Mouse (Mus musculus) forebrain, postnatal 0 days (tissue): ENCODE measurements around the gene Engase. TPM values are rescaled to one million over a fixed set of nuclear protein-coding genes. Genes with fewer than 3 reads are reported as not detected.
A peak's percentile ranks its signal among the peaks of the same experiment; 100 is the strongest.

Experiments
- ATAC-seq: fragments of 200-750 bp; cut with Nextera tagmentation; 2 replicates; pipeline ENCODE4 v1.8.0; 2017; ENCODE audit warnings: mild to moderate bottlenecking, moderate library complexity
- DNase-seq: peaks from one replicate; pipeline ENCODE4 v3.0.0-alpha.2; 2015
- H3K27ac ChIP-seq: fragments of 300-500 bp; sonication (generic); 2 replicates; pipeline ENCODE4 v1.5.1; 2014; ENCODE audit warnings: low read depth, mild to moderate bottlenecking, antibody characterized with exemption, low read length, moderate library complexity, mixed read lengths
- H3K27me3 ChIP-seq: fragments of 300-500 bp; sonication (generic); 2 replicates; pipeline ENCODE4 v1.6.1; 2014; ENCODE audit warnings: mild to moderate bottlenecking, low read length, mixed read lengths; ENCODE audit not compliant: insufficient read depth
- H3K36me3 ChIP-seq: fragments of 300-500 bp; sonication (generic); 2 replicates; pipeline ENCODE4 v1.6.1; 2014; ENCODE audit warnings: mild to moderate bottlenecking, moderate library complexity; ENCODE audit not compliant: insufficient read depth
- H3K4me1 ChIP-seq: fragments of 300-500 bp; sonication (generic); 2 replicates; pipeline ENCODE4 v1.6.1; 2014; ENCODE audit warnings: antibody characterized with exemption; ENCODE audit not compliant: insufficient read depth
- H3K4me2 ChIP-seq: fragments of 300-500 bp; sonication (generic); 2 replicates; pipeline ENCODE4 v1.6.1; 2014; ENCODE audit warnings: low read depth, mild to moderate bottlenecking, moderate library complexity
- H3K4me3 ChIP-seq: fragments of 300-500 bp; sonication (generic); 2 replicates; pipeline ENCODE4 v1.5.1; 2014; ENCODE audit warnings: low read depth, low read length, mixed read lengths
- H3K9ac ChIP-seq: fragments of 300-500 bp; sonication (generic); 2 replicates; pipeline ENCODE4 v1.6.1; 2014; ENCODE audit warnings: mild to moderate bottlenecking
- H3K9me3 ChIP-seq: fragments of 300-500 bp; sonication (generic); 2 replicates; pipeline ENCODE4 v1.6.1; 2016; ENCODE audit warnings: low read length
- CTCF ChIP-seq: sonication (generic); IDR thresholded peaks from 2 replicates; pipeline ENCODE4 v1.5.1; 2016; ENCODE audit warnings: antibody characterized with exemption, control low read depth, low read depth
- WGBS: fragments of 180-500 bp; shearing (Covaris S2); extraction: QIAGEN DNeasy Blood & Tissue Kit; methylation state at CpG from one replicate; pipeline ENCODE4 v1.1.7; 2014; 5-methylcytosine and 5-hydroxymethylcytosine counted together
- polyA plus RNA-seq: library from polyadenylated mRNA; unstranded; fragments of >200 nt; fragmentation: Nextera tagmentation; extraction: Ambion mirVana; gene quantifications from 2 replicates; pipeline ENCODE4 v1.2.1, GENCODE M21; 2015
- total RNA-seq: library from RNA; depleted of rRNA; stranded (reverse); fragments of >200 nt; gene quantifications from 2 replicates; pipeline ENCODE4 v1.2.3, GENCODE M21; 2014

The Engase gene
- total and polyA plus RNA-seq, 2 experiments from 2014 or later, result 5.7 to 8.1 TPM

DNA sequence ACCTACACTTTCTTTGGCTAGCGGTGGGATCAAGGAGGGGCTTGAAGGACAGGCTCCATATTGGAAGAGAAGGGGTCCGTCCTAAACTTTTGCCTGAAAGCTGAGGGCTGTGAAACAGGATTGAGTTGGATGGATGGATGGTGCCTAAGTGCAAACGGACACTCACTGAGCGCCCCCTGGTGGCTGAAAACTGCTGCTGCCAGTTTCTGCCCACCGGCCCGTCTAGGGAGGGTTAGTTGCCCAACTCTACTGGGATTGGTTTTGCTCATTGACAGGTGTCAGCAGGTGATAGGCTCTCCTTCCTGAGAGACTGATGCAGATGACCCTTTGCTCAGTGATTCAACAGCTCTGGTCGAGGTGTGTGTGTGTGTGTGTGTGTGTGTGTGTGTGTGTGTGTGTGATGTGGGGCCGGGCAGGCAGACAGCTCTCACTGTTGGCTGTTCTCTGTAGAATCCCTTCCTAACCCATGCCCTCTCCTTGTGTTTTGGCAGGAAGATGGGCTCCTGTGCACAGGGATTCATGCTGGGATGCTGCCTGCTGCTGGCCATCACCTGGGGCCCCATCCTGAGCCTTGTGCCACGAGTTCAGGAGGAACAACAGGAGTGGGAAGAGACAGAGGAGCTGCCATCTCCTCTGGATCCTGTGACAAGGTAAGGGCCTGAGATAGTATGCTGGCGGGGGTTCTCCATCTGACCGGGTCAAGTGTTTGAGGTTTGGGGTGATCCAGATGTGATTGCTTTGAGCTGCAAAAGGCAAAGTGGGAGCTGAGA is 33.2 kb upstream of the Engase start:
- H3K9ac ChIP-seq, result no peak overlapping the region
- WGBS, result 37% methylated on average over 11 of the region's 11 CpGs
- no peaks in the 10 kb centered on the region for H3K27me3 ChIP-seq
- H3K9me3 ChIP-seq, result no peaks in the 10 kb centered on the region
- peak; percentile 89 for TF ChIP-seq CTCF
- H3K4me1 ChIP-seq, result peaks cover 5% of the 10 kb centered on the region; the same call in 1 of the 2 replicates
- H3K4me2 ChIP-seq, result no peak overlapping the region
- ATAC-seq (peak; percentile 36; the same call in 1 of the 2 replicates), DNase-seq (peak; percentile 77)
- H3K27ac ChIP-seq, result no peak overlapping the region
- no peaks in the 10 kb centered on the region for H3K36me3 ChIP-seq
- H3K4me3 ChIP-seq, result no peak overlapping the region

- ATAC-seq, result peak; percentile 91
Observed at GRCm38 (mm10) chr11:118445843-118446242, 30.8 kb upstream of the Engase start.

DNA sequence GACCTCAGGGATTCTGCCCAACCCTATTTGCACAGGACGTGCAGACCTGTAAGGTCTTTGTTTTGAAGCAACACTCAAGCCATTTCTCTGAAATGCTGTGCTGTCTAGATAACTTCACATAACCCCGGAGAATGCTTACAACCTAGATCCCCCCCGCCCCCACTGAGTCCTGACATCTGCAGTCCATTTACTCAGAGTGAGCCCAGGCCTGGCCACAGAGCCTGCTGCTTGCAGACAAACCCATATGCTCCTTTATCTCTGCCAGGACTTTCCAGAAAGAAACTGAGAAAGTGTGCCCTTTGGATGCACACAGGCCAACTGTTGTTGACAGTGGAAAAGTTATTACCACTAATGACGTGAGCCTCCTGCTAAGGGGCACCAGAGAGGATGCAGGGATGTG is 29.3 kb upstream of the Engase start:
- H3K4me2 ChIP-seq, result no peak overlapping the region
- H3K27me3 ChIP-seq, result no peaks in the 10 kb centered on the region
- no peak overlapping the region for H3K9ac ChIP-seq
- H3K4me3 ChIP-seq, result no peak overlapping the region
- no peaks in the 10 kb centered on the region for H3K4me1 ChIP-seq
- no peaks in the 10 kb centered on the region for H3K36me3 ChIP-seq
- ATAC-seq (no peak), DNase-seq (no peak)
- 72% methylated on average over 4 of the region's 4 CpGs for WGBS
- H3K27ac ChIP-seq, result no peak overlapping the region
- H3K9me3 ChIP-seq, result no peaks in the 10 kb centered on the region
- no peak for TF ChIP-seq CTCF

More at GRCm38 (mm10) chr11:118445843-118446242, 30.8 kb upstream of the Engase start:
- no peaks in the 10 kb centered on the region for H3K9me3 ChIP-seq
- no peaks in the 10 kb centered on the region for H3K36me3 ChIP-seq
- WGBS, result 9% methylated on average over 3 of the region's 3 CpGs
- H3K27ac ChIP-seq, result no peak overlapping the region
- H3K9ac ChIP-seq, result no peak overlapping the region
- no peak overlapping the region for H3K4me3 ChIP-seq
- DNase-seq, result peak; percentile 91
- H3K4me1 ChIP-seq, result no peaks in the 10 kb centered on the region
- H3K4me2 ChIP-seq, result no peak overlapping the region
- peak; percentile 97 for TF ChIP-seq CTCF
- no peaks in the 10 kb centered on the region for H3K27me3 ChIP-seq

- Histone ChIP-seq H3K4me2 (no peak overlapping the region), H3K27me3 (no peaks in the 10 kb centered on the region), H3K4me1 (no peaks in the 10 kb centered on the region), H3K27ac (no peak overlapping the region), H3K4me3 (no peak overlapping the region), H3K9ac (no peak overlapping the region), H3K36me3 (no peaks in the 10 kb centered on the region), H3K9me3 (no peaks in the 10 kb centered on the region)
- ATAC-seq (no peak), DNase-seq (no peak)
- WGBS, result 85% methylated on average over 8 of the region's 8 CpGs
- TF ChIP-seq CTCF, result no peak
Observed at GRCm38 (mm10) chr11:118448385-118448784, 28.2 kb upstream of the Engase start.

GRCm38 (mm10) chr11:118451211-118451610 is 25.4 kb upstream of the Engase start:
- no peak for TF ChIP-seq CTCF
- Histone ChIP-seq H3K27me3 (no peaks in the 10 kb centered on the region), H3K4me1 (no peaks in the 10 kb centered on the region), H3K4me2 (no peak overlapping the region), H3K9ac (no peak overlapping the region), H3K36me3 (no peaks in the 10 kb centered on the region), H3K4me3 (no peak overlapping the region), H3K27ac (no peak overlapping the region), H3K9me3 (no peaks in the 10 kb centered on the region)
- ATAC-seq, result no peak
- DNase-seq, result no peak
- WGBS, result 76% methylated on average over 6 of the region's 6 CpGs

DNA sequence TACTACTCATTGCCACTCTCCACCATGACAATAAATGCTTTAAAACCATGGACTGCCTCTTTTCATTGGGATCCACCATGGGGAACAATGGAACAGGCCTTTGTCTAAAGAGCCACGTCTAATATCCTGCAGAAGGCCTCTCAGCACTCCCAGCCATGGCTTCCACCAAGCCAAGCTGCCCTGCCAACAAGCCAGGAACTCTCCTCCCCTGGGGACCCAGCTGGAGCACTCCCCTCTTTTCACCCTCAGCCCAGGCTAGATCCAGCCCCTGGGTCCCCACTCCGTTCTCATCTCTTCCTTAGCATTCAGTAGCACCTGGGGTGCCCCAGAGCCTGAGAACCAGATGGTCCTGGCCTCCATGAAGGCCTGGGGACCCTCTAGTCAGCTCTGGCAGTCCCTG is 23.7 kb upstream of the Engase start:
- DNase-seq (no peak), ATAC-seq (no peak)
- Histone ChIP-seq H3K4me3 (no peak overlapping the region), H3K4me2 (no peak overlapping the region), H3K36me3 (no peaks in the 10 kb centered on the region), H3K9me3 (no peaks in the 10 kb centered on the region), H3K27ac (no peak overlapping the region), H3K9ac (no peak overlapping the region), H3K27me3 (no peaks in the 10 kb centered on the region), H3K4me1 (no peaks in the 10 kb centered on the region)
- no peak for TF ChIP-seq CTCF
- 51% methylated on average over 2 of the region's 2 CpGs for WGBS

DNA sequence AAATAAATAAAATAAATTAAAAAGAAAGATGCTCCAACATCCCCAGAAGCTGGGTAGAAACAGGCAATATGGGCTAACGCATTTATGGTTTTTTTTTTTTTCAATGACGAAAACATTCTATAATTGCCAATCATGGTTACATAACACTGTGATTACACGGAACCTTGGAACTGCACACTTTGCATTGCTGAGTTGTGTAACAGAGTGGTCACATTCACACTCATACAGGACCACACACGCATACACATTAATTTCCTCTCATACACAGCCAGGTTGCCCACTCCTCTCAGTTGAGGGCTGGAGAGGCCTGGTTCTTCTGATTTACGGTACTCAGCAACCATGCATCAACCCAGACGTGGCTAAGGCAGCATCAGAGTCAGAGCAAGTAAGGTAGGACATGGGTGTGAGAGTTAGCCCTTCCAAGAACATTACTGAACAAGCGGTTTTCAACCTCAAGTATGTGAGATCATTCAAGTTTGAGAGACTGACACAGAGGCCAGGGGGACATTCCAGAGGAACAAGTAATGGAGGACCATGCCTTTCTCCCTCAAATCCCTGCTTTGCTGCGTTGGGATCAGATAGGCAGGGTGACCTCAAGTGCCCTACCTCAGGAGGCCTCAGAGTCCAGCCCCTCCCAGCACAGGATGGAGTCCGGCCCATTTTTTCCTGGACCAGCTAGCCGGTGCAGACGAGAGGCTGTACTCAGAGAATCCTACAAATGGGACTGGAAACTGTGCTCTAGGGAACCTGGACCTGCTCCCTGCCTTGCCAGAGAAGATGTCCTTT is 22.6 kb upstream of the Engase start:
- ATAC-seq (no peak), DNase-seq (no peak)
- no peaks in the 10 kb centered on the region for H3K4me1 ChIP-seq
- no peak overlapping the region for H3K27ac ChIP-seq
- H3K4me2 ChIP-seq, result no peak overlapping the region
- no peaks in the 10 kb centered on the region for H3K36me3 ChIP-seq
- H3K9me3 ChIP-seq, result no peaks in the 10 kb centered on the region
- no peak for TF ChIP-seq CTCF
- 75% methylated on average over 11 of the region's 11 CpGs for WGBS
- no peak overlapping the region for H3K9ac ChIP-seq
- H3K27me3 ChIP-seq, result no peaks in the 10 kb centered on the region
- H3K4me3 ChIP-seq, result no peak overlapping the region
